ENCODE assay signal across 8 mouse cellular contexts in the genomic region with DNA sequence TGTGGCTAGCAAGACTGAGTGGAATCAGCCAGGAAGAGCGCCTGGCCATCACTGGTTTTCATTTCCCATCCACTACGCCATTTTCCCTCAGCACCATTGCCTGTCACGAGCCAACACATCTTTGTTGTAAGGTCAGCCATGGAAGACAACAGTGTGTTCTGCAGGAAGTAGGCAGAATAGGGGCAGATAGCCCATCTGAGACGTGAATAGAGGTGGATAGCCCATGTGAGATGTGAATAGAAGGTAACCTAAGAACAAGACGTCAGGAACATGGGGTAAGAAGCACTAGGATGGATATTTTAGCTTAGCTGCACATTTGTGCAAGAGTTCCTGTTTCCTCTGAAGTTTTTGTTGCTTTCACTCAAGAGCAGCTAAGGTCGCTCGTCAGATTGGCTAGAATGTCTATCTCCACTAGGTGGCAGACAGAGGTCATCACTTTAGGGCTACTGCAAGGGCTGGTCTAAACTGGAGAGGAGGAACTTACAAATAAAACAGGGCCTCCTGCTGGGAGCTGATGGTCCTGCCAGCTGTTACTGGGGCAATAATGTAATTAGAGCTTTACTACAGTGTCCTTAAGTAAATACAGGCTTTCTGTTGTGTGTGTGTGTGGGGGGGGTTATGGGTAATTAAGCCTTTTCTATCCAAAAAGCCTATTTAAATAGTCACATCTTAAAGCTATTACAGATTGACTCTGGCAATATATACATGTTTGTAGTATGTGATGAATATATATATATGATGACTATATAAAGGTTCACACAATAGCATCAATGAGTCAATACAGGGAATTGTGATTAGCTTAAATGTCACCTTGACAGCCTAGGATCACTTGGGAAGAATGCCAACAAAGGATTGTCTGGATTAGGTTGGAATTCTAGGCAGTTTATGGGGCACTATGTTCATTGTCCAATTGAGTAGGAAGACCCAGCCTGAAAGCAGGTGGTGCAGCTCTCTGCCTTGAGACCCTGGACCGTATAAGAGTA. TPM values are rescaled to one million over a fixed set of nuclear protein-coding genes. Genes with fewer than 3 reads are reported as not detected.
DNase-seq lines count a peak whose midpoint lies in the region; ATAC-seq and TF ChIP-seq lines count a peak whose summit lies in the region.

No protein-coding gene starts in this region.

- no peak overlapping the region for H3K4me2 ChIP-seq in embryonic facial prominence, embryonic 14.5 days (ENCODE audit: low read depth, low read length)
- H3K4me2 ChIP-seq in heart, postnatal 0 days (ENCODE audit: low read depth, low read length), result no peak overlapping the region
- H3K4me2 ChIP-seq in liver, embryonic 14.5 days (ENCODE audit: low read depth), result no peak overlapping the region

- H3K36me3 ChIP-seq in embryonic facial prominence, embryonic 14.5 days (ENCODE audit: control insufficient read depth, insufficient read depth, low read length), result no peaks in the 10 kb centered on the region
- no peaks in the 10 kb centered on the region for H3K36me3 ChIP-seq in heart, postnatal 0 days (replicated peaks; ENCODE audit: control insufficient read depth, insufficient read depth, low read length)
- H3K36me3 ChIP-seq in liver, embryonic 14.5 days (replicated peaks; ENCODE audit: control insufficient read depth, insufficient read depth, low read depth), result no peaks in the 10 kb centered on the region

- H3K9me3 ChIP-seq in embryonic facial prominence, embryonic 14.5 days (ENCODE audit: control insufficient read depth, low read length), result no peaks in the 10 kb centered on the region
- no peaks in the 10 kb centered on the region for H3K9me3 ChIP-seq in heart, postnatal 0 days (replicated peaks; ENCODE audit: control insufficient read depth, low read length)
- no peaks in the 10 kb centered on the region for H3K9me3 ChIP-seq in liver, embryonic 14.5 days (ENCODE audit: control insufficient read depth, low read length)

- H3K4me3 ChIP-seq in embryonic facial prominence, embryonic 14.5 days (ENCODE audit: low read depth, low read length), result no peak overlapping the region
- no peak overlapping the region for H3K4me3 ChIP-seq in heart, postnatal 0 days (ENCODE audit: low read depth, low read length)
- no peak overlapping the region for H3K4me3 ChIP-seq in liver, embryonic 14.5 days (ENCODE audit: insufficient read depth in 1 of 2, low read depth in 2 of 2, low read length in 2 of 2)

- H3K27ac ChIP-seq in embryonic facial prominence, embryonic 14.5 days (replicated peaks; ENCODE audit: low read depth, low read length), result no peak overlapping the region
- H3K27ac ChIP-seq in heart, postnatal 0 days (ENCODE audit: low read depth), result no peak overlapping the region
- H3K27ac ChIP-seq in liver, embryonic 14.5 days, result no peak overlapping the region

- no peak overlapping the region for H3K9ac ChIP-seq in embryonic facial prominence, embryonic 14.5 days (ENCODE audit: low read depth, low read length)
- no peak overlapping the region for H3K9ac ChIP-seq in heart, postnatal 0 days (replicated peaks; ENCODE audit: low read depth, low read length)
- H3K9ac ChIP-seq in liver, embryonic 14.5 days (replicated peaks), result no peak overlapping the region

- DNase-seq in CD4-positive, CD25-positive, alpha-beta regulatory T cell, adult 2 months (ENCODE audit: low read depth, low spot score), result peak; percentile 91
- peak; percentile 21 for DNase-seq in adrenal gland, postnatal 25 days
- DNase-seq in embryonic facial prominence, embryonic 14.5 days (ENCODE audit: low spot score), result peak; percentile 88
- peak; percentile 93 for DNase-seq in heart, postnatal 0 days (ENCODE audit: low spot score)
- peak; percentile 79 to 81 for DNase-seq in kidney, postnatal 25 days
- peak; percentile 43 to 51 (median 50) for DNase-seq in liver, embryonic 14.5 days (ENCODE audit: low read depth in 3 of 3, low spot score in 3 of 3)
- DNase-seq in neural tube, embryonic 10.5 days (ENCODE audit: extremely low spot score, low spot score), result peak; percentile 53
- peak; percentile 61 for DNase-seq in testis, postnatal 14 days (ENCODE audit: low spot score)

- H3K4me1 ChIP-seq in embryonic facial prominence, embryonic 14.5 days (ENCODE audit: control insufficient read depth, insufficient read depth, low read length), result no peaks in the 10 kb centered on the region
- no peaks in the 10 kb centered on the region for H3K4me1 ChIP-seq in heart, postnatal 0 days (ENCODE audit: control insufficient read depth, insufficient read depth)
- H3K4me1 ChIP-seq in liver, embryonic 14.5 days (replicated peaks; ENCODE audit: control insufficient read depth in 2 of 2, insufficient read depth in 2 of 2, low read length in 1 of 2), result no peaks in the 10 kb centered on the region; a peak in 1 of 4 replicates

- H3K27me3 ChIP-seq in embryonic facial prominence, embryonic 14.5 days (replicated peaks; ENCODE audit: control insufficient read depth, insufficient read depth, low read length), result 0 out of 2 replicates have a peak, but pooled peaks cover 3% of the 10 kb centered on the region
- H3K27me3 ChIP-seq in heart, postnatal 0 days (ENCODE audit: control insufficient read depth, insufficient read depth, low read length), result no peaks in the 10 kb centered on the region
- no peaks in the 10 kb centered on the region for H3K27me3 ChIP-seq in liver, embryonic 14.5 days (ENCODE audit: control insufficient read depth, insufficient read depth, low read length)

- no peak for TF ChIP-seq EP300 in heart, postnatal 0 days (IDR thresholded peaks at IDR 0.05; ENCODE audit: low read depth)
- TF ChIP-seq EP300 in liver, embryonic 14.5 days (IDR thresholded peaks at IDR 0.05; ENCODE audit: low read depth), result no peak

- peak; percentile 90 for TF ChIP-seq CTCF in heart, postnatal 0 days (IDR thresholded peaks at IDR 0.05; ENCODE audit: low read depth)
- peak; percentile 75 for TF ChIP-seq CTCF in liver, embryonic 14.5 days (IDR thresholded peaks at IDR 0.05; ENCODE audit: low read depth)

- peak; percentile 83 for ATAC-seq in embryonic facial prominence, embryonic 14.5 days (ENCODE audit: low read depth)
- peak; percentile 86 for ATAC-seq in heart, postnatal 0 days (ENCODE audit: insufficient read depth, low read depth)
- ATAC-seq in liver, embryonic 14.5 days (ENCODE audit: insufficient read depth), result peak; percentile 69

- WGBS in embryonic facial prominence, embryonic 14.5 days, result 39% methylated on average over 8 of the region's 8 CpGs
- 29% methylated on average over 8 of the region's 8 CpGs for WGBS in heart, postnatal 0 days
- WGBS in liver, embryonic 14.5 days (ENCODE audit: insufficient replicate concordance), result 21% methylated on average over 8 of the region's 8 CpGs

RNA-seq across cellular contexts. Expression of a gene that starts 10.6 kb away (rescaled TPM):
- total RNA-seq in adrenal gland, postnatal 25 days (2021), result 17.5 and 20.5 TPM in 2 replicates
- polyA plus RNA-seq in embryonic facial prominence, embryonic 14.5 days (2014; fragmentation: Nextera tagmentation; extraction: Ambion mirVana), result 21.5 and 22.5 TPM in 2 replicates
- total RNA-seq in heart, postnatal 0 days (2014; rRNA removed; ENCODE audit: low replicate concordance), result 11.3 and 42.9 TPM in 2 replicates
- polyA plus RNA-seq in heart, postnatal 0 days (2015; fragmentation: Nextera tagmentation; extraction: Ambion mirVana), result 7.3 and 7.4 TPM in 2 replicates
- polyA plus RNA-seq in liver, embryonic 14.5 days (2012; rRNA removed), result 1.4 and 2.0 TPM in 2 replicates
- polyA plus RNA-seq in liver, embryonic 14.5 days (2014; fragmentation: Nextera tagmentation; extraction: Ambion mirVana), result 2.5 and 2.8 TPM in 2 replicates

RNA-seq across cellular contexts. Expression of a gene that starts 11.6 kb away (rescaled TPM):
- 9.9 and 12.2 TPM in 2 replicates for total RNA-seq in adrenal gland, postnatal 25 days (2021)
- polyA plus RNA-seq in embryonic facial prominence, embryonic 14.5 days (2014; fragmentation: Nextera tagmentation; extraction: Ambion mirVana), result 3.6 and 3.8 TPM in 2 replicates
- total RNA-seq in heart, postnatal 0 days (2014; rRNA removed; ENCODE audit: low replicate concordance), result 0.85 and 1.1 TPM in 2 replicates
- polyA plus RNA-seq in heart, postnatal 0 days (2015; fragmentation: Nextera tagmentation; extraction: Ambion mirVana), result 0.32 and 0.42 TPM in 2 replicates
- polyA plus RNA-seq in liver, embryonic 14.5 days (2012; rRNA removed), result 236 and 321 TPM in 2 replicates
- 260 and 296 TPM in 2 replicates for polyA plus RNA-seq in liver, embryonic 14.5 days (2014; fragmentation: Nextera tagmentation; extraction: Ambion mirVana)

Comparison
In these comparisons a context has a peak if more than half of its experiments do, and no peak if none do; other contexts are left out.
1. DNase-seq: peak in every context shown above with its lines; median percentile 93 in heart, postnatal 0 days; 91 in CD4-positive, CD25-positive, alpha-beta regulatory T cell, adult 2 months; 88 in embryonic facial prominence, embryonic 14.5 days; 80 in kidney, postnatal 25 days; 61 in testis, postnatal 14 days; 53 in neural tube, embryonic 10.5 days; 50 in liver, embryonic 14.5 days; 21 in adrenal gland, postnatal 25 days.
2. RNA of a gene that starts 11.6 kb away (polyA plus RNA-seq): 236 to 321 TPM in liver, embryonic 14.5 days; 3.6 to 3.8 TPM in embryonic facial prominence, embryonic 14.5 days and 0.32 to 0.42 TPM in heart, postnatal 0 days; every median in the first group is over 10 times any median in the second.
3. Peak in every context shown above with its lines, with median percentiles within 50 percentile points of each other: ATAC-seq.